Mouse (Mus musculus) heart, adult 11 months (tissue): ENCODE measurements around the gene Gm4305.
"Not testable (repeated sequence)": the region's sequence is repeated elsewhere in the genome, so short reads cannot be mapped to it uniquely, and the experiment has no call there.

Source experiments
- DNase-seq: peaks from one replicate; pipeline ENCODE4 v3.0.0; 2022

The Gm4305 gene

DNA sequence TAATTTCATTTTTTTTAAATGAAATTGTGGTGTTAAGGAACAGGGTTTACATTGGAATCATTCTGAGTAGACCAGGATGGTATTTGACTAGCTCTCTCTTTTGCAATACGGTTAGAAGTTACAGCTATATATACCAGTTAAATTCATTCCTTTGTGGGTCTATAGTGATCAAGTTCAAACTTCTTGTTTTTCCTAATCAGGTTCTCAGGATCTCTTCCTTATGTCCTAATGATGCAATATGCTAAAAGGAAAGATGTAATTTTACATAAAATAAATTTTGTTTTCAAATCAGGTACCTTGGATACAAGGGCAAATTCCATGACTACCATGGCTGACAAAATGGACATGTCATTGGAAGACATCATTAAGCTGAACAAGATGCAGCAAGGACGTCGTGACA lies at the start of gene Gm4305:
Gene Gm4305, plus strand, starts transcription at position 301 of the 400 bp plus-strand sequence.
- not testable (repeated sequence) for DNase-seq

DNA sequence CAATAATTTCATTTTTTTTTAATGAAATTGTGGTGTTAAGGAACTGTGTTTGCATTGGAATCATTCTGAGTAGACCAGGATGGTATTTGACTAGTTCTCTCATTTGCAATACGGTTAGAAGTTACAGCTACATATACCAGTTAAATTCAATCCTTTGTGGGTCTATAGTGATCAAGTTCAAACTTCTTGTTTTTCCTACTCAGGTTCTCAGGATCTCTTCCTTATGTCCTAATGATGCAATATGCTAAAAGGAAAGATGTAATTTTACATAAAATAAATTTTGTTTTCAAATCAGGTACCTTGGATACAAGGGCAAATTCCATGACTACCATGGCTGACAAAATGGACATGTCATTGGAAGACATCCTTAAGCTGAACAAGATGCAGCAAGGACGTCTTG lies 15.5 kb upstream of the Gm4305 start, which contains the start of gene Gm4301:
Gene Gm4301, plus strand, starts transcription at position 301 of the 400 bp plus-strand sequence.
- not testable (repeated sequence) for DNase-seq

DNA sequence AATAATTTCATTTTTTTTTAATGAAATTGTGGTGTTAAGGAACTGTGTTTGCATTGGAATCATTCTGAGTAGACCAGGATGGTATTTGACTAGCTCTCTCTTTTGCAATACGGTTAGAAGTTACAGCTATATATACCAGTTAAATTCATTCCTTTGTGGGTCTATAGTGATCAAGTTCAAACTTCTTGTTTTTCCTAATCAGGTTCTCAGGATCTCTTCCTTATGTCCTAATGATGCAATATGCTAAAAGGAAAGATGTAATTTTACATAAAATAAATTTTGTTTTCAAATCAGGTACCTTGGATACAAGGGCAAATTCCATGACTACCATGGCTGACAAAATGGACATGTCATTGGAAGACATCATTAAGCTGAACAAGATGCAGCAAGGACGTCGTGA lies 10.4 kb upstream of the Gm4305 start, which contains the start of gene Gm4302:
Gene Gm4302, plus strand, starts transcription at position 301 of the 400 bp plus-strand sequence.
- not testable (repeated sequence) for DNase-seq

DNA sequence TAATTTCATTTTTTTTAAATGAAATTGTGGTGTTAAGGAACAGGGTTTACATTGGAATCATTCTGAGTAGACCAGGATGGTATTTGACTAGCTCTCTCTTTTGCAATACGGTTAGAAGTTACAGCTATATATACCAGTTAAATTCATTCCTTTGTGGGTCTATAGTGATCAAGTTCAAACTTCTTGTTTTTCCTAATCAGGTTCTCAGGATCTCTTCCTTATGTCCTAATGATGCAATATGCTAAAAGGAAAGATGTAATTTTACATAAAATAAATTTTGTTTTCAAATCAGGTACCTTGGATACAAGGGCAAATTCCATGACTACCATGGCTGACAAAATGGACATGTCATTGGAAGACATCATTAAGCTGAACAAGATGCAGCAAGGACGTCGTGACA lies 5.2 kb upstream of the Gm4305 start, which contains the start of gene Gm4303:
Gene Gm4303, plus strand, starts transcription at position 301 of the 400 bp plus-strand sequence.
- not testable (repeated sequence) for DNase-seq

DNA sequence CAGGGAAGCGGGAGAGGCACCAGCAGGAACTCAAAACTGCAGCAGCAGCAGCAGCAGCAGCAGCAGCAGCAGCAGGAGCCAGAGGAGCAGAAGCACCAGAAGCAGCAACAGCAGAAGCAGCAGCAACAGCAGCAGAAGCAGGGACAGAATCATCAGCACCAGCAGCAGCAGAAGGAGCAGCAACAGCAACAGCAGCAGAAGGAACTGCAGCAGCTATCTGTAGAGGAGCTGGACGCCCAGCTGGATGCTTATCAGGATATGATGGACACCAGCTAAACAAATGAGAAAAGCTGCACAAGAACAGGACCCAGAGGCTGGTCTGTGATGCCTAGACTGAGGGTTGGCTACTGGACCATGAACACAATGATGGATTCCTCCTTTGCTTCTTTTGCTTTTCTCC lies 5.9 kb downstream of the Gm4305 start:
- DNase-seq = peak; percentile 92

DNA sequence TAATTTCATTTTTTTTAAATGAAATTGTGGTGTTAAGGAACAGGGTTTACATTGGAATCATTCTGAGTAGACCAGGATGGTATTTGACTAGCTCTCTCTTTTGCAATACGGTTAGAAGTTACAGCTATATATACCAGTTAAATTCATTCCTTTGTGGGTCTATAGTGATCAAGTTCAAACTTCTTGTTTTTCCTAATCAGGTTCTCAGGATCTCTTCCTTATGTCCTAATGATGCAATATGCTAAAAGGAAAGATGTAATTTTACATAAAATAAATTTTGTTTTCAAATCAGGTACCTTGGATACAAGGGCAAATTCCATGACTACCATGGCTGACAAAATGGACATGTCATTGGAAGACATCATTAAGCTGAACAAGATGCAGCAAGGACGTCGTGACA lies 10.1 kb downstream of the Gm4305 start, which contains the start of gene Gm4307:
Gene Gm4307, plus strand, starts transcription at position 301 of the 400 bp plus-strand sequence.
- not testable (repeated sequence) for DNase-seq

DNA sequence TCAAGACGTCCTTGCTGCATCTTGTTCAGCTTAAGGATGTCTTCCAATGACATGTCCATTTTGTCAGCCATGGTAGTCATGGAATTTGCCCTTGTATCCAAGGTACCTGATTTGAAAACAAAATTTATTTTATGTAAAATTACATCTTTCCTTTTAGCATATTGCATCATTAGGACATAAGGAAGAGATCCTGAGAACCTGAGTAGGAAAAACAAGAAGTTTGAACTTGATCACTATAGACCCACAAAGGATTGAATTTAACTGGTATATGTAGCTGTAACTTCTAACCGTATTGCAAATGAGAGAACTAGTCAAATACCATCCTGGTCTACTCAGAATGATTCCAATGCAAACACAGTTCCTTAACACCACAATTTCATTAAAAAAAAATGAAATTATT lies 31.6 kb downstream of the Gm4305 start, which contains the start of gene Gm4312:
Gene Gm4312, minus strand, starts transcription at position 101 of the 400 bp plus-strand sequence.
- not testable (repeated sequence) for DNase-seq
